Mouse (Mus musculus): ENCODE results near the gene Slc22a23. TPM values are rescaled to one million over a fixed set of nuclear protein-coding genes. Genes with fewer than 3 reads are reported as not detected.

Slc22a23 gene
- polyA plus RNA-seq, 1 experiment: 43.9 TPM

DNA sequence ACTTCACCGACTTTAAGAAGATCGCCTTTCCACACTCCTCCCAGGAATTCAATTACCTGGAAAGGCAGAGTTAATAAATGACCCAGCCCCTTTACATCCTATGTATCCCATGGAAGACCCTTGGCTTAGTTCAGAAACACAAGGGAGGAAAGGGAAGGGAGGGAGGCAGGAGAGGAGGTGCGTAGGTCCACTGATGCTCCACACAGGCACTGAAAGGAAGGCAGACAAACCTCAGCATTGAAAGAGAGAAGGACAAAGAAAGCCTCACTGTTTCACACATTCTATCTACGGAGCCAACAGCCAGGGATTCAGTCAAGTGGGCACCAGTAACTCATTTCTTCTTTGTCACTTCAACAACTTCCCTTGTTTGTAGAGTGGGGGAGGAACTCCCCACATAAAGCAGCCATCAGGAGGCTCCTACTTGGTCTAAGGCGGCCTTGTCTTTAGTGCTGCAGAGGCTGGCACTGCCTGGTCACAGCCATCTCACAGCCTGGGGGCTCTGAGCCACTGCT is 66.2 kb downstream of the Slc22a23 start:
- Histone ChIP-seq H3K4me1 (ENCODE audit: control insufficient read depth, insufficient read depth, low read length) (peaks cover 12% of the 10 kb centered on the region), H3K27ac (ENCODE audit: insufficient read depth, low read length) (no peak overlapping the region), H3K27me3 (ENCODE audit: control insufficient read depth, insufficient read depth, low read length) (no peaks in the 10 kb centered on the region), H3K4me3 (replicated peaks; ENCODE audit: insufficient read depth, low read depth, low read length) (no peak overlapping the region)
- 72% methylated on average over 5 of the region's 5 CpGs for WGBS
- DNase-seq: peak in 1 of 2 experiments; percentile 28
- no peak for TF ChIP-seq CTCF (IDR thresholded peaks at IDR 0.05; ENCODE audit: borderline replicate concordance, insufficient read depth, low read depth, low read length)
- TF ChIP-seq POLR2A (IDR thresholded peaks at IDR 0.05; ENCODE audit: borderline replicate concordance, insufficient read depth, low read length): no peak

GRCm38 (mm10) chr13:34278288-34278701 is 66.7 kb downstream of the Slc22a23 start:
- Histone ChIP-seq H3K4me3 (replicated peaks; ENCODE audit: insufficient read depth, low read depth, low read length) (no peak overlapping the region), H3K4me1 (ENCODE audit: control insufficient read depth, insufficient read depth, low read length) (peaks cover 12% of the 10 kb centered on the region), H3K27me3 (ENCODE audit: control insufficient read depth, insufficient read depth, low read length) (no peaks in the 10 kb centered on the region), H3K27ac (ENCODE audit: insufficient read depth, low read length) (no peak overlapping the region)
- WGBS: 44% methylated on average over 6 of the region's 6 CpGs
- TF ChIP-seq POLR2A (IDR thresholded peaks at IDR 0.05; ENCODE audit: borderline replicate concordance, insufficient read depth, low read length) (no peak), CTCF (IDR thresholded peaks at IDR 0.05; ENCODE audit: borderline replicate concordance, insufficient read depth, low read depth, low read length) (no peak)
- no peak for DNase-seq

DNA sequence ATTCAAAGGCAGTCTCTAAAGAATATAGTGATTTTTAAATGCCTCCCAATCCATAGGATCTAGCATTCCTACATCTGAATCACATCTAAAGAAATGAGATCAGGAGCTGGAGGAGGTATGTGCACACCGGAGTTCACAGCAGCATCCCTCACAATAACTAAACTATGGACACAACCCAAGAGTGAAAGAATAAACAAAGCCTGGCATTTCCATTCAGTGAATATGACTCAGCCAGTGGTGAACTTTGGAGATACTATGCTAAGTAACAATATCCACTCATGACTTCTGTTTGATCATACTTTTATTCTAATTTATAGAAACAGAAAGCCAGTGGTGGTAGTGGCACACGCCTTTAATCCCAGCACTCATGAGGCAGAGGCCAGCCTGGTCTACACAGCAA is 67.4 kb downstream of the Slc22a23 start:
- Histone ChIP-seq H3K4me3 (replicated peaks; ENCODE audit: insufficient read depth, low read depth, low read length) (no peak overlapping the region), H3K27me3 (ENCODE audit: control insufficient read depth, insufficient read depth, low read length) (no peaks in the 10 kb centered on the region), H3K4me1 (ENCODE audit: control insufficient read depth, insufficient read depth, low read length) (peaks cover 12% of the 10 kb centered on the region), H3K27ac (ENCODE audit: insufficient read depth, low read length) (no peak overlapping the region)
- no peak for TF ChIP-seq POLR2A (IDR thresholded peaks at IDR 0.05; ENCODE audit: borderline replicate concordance, insufficient read depth, low read length)
- no peak for TF ChIP-seq CTCF (IDR thresholded peaks at IDR 0.05; ENCODE audit: borderline replicate concordance, insufficient read depth, low read depth, low read length)
- DNase-seq: no peak
- WGBS: 84% methylated on average over 2 of the region's 2 CpGs

DNA sequence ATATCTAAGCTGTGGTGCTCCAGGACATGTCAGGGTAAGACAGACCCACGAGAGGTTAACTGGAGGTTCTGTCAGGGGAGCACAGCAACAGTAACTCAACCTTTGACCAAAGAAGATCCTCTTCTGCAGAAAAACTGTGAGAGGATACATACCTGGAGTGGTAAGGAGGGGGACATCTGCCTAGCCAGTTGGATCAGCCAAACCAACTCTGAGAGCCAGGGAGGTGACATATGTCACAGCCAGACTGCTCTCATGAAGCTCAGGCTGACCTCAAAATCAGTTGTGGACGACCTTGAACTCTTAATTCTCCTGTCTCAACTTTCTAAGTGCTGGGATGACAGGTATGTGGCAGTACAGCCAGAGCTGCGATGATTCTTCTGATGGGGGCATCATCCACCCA is 68.0 kb downstream of the Slc22a23 start:
- H3K27ac ChIP-seq (ENCODE audit: insufficient read depth, low read length): no peak overlapping the region
- no peaks in the 10 kb centered on the region for H3K27me3 ChIP-seq (ENCODE audit: control insufficient read depth, insufficient read depth, low read length)
- H3K4me1 ChIP-seq (ENCODE audit: control insufficient read depth, insufficient read depth, low read length): peaks cover 12% of the 10 kb centered on the region
- peak; percentile 42 to 62 for DNase-seq
- TF ChIP-seq CTCF (IDR thresholded peaks at IDR 0.05; ENCODE audit: borderline replicate concordance, insufficient read depth, low read depth, low read length) (no peak), POLR2A (IDR thresholded peaks at IDR 0.05; ENCODE audit: borderline replicate concordance, insufficient read depth, low read length) (no peak)
- H3K4me3 ChIP-seq (replicated peaks; ENCODE audit: insufficient read depth, low read depth, low read length): no peak overlapping the region
- 46% methylated on average over 3 of the region's 3 CpGs for WGBS

DNA sequence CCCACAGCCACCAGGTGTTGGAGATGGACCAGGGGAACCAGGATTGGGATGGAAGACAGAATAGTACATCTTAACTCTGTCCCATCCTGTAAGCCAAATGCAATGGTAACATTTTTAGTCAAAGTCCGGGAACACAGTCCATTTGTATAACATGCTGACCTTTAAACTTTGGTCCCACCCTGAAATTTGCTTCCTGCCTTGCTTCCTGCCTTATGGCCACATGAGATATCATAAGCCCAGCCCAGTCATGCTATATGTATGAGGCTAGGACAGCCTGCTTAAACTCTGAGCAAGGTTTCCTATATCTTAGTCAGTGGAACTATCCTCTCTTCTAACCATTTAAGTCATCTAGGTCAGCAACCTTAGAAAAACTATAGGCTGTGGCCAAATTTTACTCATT is 70.1 kb downstream of the Slc22a23 start:
- WGBS: 92% methylated on average over 1 of the region's 1 CpGs
- no peak for TF ChIP-seq CTCF (IDR thresholded peaks at IDR 0.05; ENCODE audit: borderline replicate concordance, insufficient read depth, low read depth, low read length)
- Histone ChIP-seq H3K4me3 (replicated peaks; ENCODE audit: insufficient read depth, low read depth, low read length) (no peak overlapping the region), H3K4me1 (ENCODE audit: control insufficient read depth, insufficient read depth, low read length) (peaks cover 15% of the 10 kb centered on the region), H3K27ac (ENCODE audit: insufficient read depth, low read length) (no peak overlapping the region), H3K27me3 (ENCODE audit: control insufficient read depth, insufficient read depth, low read length) (no peaks in the 10 kb centered on the region)
- no peak for DNase-seq

DNA sequence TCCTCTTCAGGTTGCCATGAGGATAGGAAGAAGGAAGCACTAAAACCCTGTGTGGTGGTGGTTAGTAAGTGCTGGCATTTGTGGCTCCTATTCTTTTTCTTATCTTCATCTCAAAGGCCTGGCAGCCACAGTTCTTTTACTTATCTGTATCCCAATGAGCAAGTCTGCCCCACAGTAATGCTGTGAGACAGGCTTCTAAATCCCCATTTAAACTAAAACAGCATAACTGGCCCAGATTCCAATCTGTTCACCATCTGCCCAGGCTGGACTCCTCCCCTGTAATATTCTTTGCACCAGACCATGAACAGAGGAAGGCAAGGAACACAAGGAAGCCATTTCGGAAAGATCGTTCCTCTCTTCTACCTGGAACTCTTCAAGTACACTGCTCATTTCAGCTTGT is 70.6 kb downstream of the Slc22a23 start:
- peak in 1 of 2 experiments; percentile 40 for DNase-seq
- H3K27me3 ChIP-seq (ENCODE audit: control insufficient read depth, insufficient read depth, low read length): no peaks in the 10 kb centered on the region
- TF ChIP-seq POLR2A (IDR thresholded peaks at IDR 0.05; ENCODE audit: borderline replicate concordance, insufficient read depth, low read length) (no peak), CTCF (IDR thresholded peaks at IDR 0.05; ENCODE audit: borderline replicate concordance, insufficient read depth, low read depth, low read length) (no peak)
- WGBS: 59% methylated on average over 2 of the region's 2 CpGs
- peaks cover 15% of the 10 kb centered on the region for H3K4me1 ChIP-seq (ENCODE audit: control insufficient read depth, insufficient read depth, low read length)
- H3K4me3 ChIP-seq (replicated peaks; ENCODE audit: insufficient read depth, low read depth, low read length): no peak overlapping the region
- H3K27ac ChIP-seq (ENCODE audit: insufficient read depth, low read length): no peak overlapping the region

DNA sequence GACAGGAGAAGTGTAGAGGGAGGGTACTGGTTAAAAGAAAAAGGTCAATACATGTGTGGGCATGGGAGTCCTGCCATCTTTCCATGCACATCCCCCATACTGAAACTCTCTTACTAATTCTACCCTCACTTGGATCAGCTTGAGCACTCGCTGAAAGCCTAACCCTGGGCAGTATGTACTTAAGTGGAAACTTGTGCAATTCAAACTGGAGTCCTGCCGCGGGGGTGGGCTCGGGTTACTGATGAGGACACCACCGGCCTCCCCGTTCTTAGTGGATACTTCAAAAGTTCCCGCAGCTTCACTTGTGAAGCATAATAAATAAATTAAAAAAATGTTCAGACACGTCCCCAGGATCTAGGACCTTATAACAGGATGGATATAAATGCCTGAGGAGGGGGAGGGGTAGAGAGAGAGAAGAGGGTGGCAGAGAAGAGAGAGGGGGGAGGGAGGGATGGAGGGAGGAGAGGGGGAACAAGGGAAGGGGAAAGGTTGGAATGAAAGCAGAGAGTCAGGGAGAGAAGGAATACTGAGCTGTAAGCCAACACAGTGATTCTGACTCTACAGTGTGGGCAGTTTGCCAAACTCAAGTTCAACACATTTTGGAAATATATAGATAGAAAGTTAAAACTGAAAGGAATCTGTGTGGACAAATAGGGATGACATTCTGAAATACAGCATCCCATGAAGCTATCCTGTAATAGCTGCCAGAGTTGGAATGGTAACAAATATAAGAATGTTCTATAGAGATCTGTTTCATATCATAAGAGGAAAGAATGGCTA is 72.5 kb downstream of the Slc22a23 start:
- no peak overlapping the region for H3K4me3 ChIP-seq (replicated peaks; ENCODE audit: insufficient read depth, low read depth, low read length)
- no peaks in the 10 kb centered on the region for H3K27me3 ChIP-seq (ENCODE audit: control insufficient read depth, insufficient read depth, low read length)
- no peak overlapping the region for H3K27ac ChIP-seq (ENCODE audit: insufficient read depth, low read length)
- peaks cover 15% of the 10 kb centered on the region for H3K4me1 ChIP-seq (ENCODE audit: control insufficient read depth, insufficient read depth, low read length)
- no peak for TF ChIP-seq POLR2A (IDR thresholded peaks at IDR 0.05; ENCODE audit: borderline replicate concordance, insufficient read depth, low read length)
- no peak for DNase-seq
- 56% methylated on average over 8 of the region's 8 CpGs for WGBS

DNA sequence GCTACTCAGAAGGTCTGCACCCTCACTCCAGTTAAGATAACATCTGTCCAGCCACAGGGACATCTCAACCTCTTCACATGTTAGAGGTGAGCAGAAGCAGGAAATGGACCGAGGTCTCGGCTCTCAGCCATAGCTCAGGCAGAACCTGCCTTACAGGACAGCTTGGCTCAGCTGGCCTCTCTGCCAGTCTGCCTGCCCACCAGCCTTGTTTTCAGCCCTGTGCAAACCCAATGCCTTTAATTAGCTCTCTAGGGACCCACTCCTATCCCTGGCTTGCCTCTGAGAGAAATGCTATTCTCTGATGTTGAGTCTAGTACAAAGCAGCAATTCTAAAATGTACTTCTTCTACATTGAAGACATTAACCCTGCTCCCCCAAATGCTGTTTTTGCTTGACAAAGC is 73.3 kb downstream of the Slc22a23 start:
- DNase-seq: no peak
- Histone ChIP-seq H3K4me1 (ENCODE audit: control insufficient read depth, insufficient read depth, low read length) (peaks cover 9% of the 10 kb centered on the region; the same call in 1 of the 2 replicates), H3K4me3 (replicated peaks; ENCODE audit: insufficient read depth, low read depth, low read length) (no peak overlapping the region), H3K27ac (ENCODE audit: insufficient read depth, low read length) (no peak overlapping the region), H3K27me3 (ENCODE audit: control insufficient read depth, insufficient read depth, low read length) (no peaks in the 10 kb centered on the region)
- WGBS: 59% methylated on average over 2 of the region's 2 CpGs
- TF ChIP-seq CTCF (IDR thresholded peaks at IDR 0.05; ENCODE audit: borderline replicate concordance, insufficient read depth, low read depth, low read length) (no peak), POLR2A (IDR thresholded peaks at IDR 0.05; ENCODE audit: borderline replicate concordance, insufficient read depth, low read length) (no peak)

Measured in cerebellum, adult 2 months (tissue).